Mouse (Mus musculus) 3134 (cell line): ENCODE measurements around the gene Klra8.
"Not testable (repeated sequence)": the region's sequence is repeated elsewhere in the genome, so short reads cannot be mapped to it uniquely, and the experiment has no call there.

Experiments
- DNase-seq: peaks from one replicate; pipeline ENCODE4 v3.0.0-alpha.2; 2011; ENCODE audit warnings: low spot score; ENCODE audit not compliant: insufficient read length; ENCODE audit errors: extremely low read depth

Gene Klra8

GRCm38 (mm10) chr6:130129798-130130197 is at the start of gene Klra8:
Gene Klra8, minus strand, starts transcription at chr6:130129898.
- DNase-seq = not testable (repeated sequence)

GRCm38 (mm10) chr6:130110485-130110884 is 19.2 kb downstream of the Klra8 start:
- DNase-seq = no peak

- DNase-seq = not testable (repeated sequence)
These were observed 27.0 kb downstream of the Klra8 start for GRCm38 (mm10) chr6:130102743-130103142.

- no peak for DNase-seq
These were observed 37.3 kb downstream of the Klra8 start for GRCm38 (mm10) chr6:130092336-130092948.

GRCm38 (mm10) chr6:130067171-130067570 is 62.5 kb downstream of the Klra8 start, which contains the start of gene Klra4:
Gene Klra4, minus strand, starts transcription at chr6:130067271.
- not testable (repeated sequence) for DNase-seq
